Mouse (Mus musculus) brain, embryonic 14.5 days (tissue): ENCODE measurements around the gene March10. TPM values are rescaled to one million over a fixed set of nuclear protein-coding genes. Genes with fewer than 3 reads are reported as not detected.
A peak's percentile ranks its signal among the peaks of the same experiment; 100 is the strongest.

Experiments used
- DNase-seq: peaks from one replicate; pipeline ENCODE4 v3.0.0-alpha.2; 2011; ENCODE audit warnings: low read depth
- CTCF ChIP-seq: fragments of 200-500 bp; IDR thresholded peaks from 2 replicates; pipeline ENCODE4 v1.5.1; 2012; ENCODE audit warnings: inconsistent platforms, mild to moderate bottlenecking, moderate library complexity, borderline replicate concordance; ENCODE audit not compliant: insufficient read depth, insufficient read length; ENCODE audit errors: extremely low read depth
- POLR2A ChIP-seq: fragments of 200-500 bp; IDR thresholded peaks from 2 replicates; pipeline ENCODE4 v1.6.1; 2012; ENCODE audit warnings: mild to moderate bottlenecking, inconsistent platforms, borderline replicate concordance; ENCODE audit not compliant: poor library complexity, insufficient read depth, insufficient read length, severe bottlenecking; ENCODE audit errors: extremely low read depth
- polyA plus RNA-seq: library from polyadenylated mRNA; depleted of rRNA; stranded (reverse); fragments of >200 nt; gene quantifications from 2 replicates; pipeline ENCODE4 v1.2.3, GENCODE M21; 2012; rRNA removed

Gene March10
- polyA plus RNA-seq, result 0.14 and 0.29 TPM in 2 replicates

- TF ChIP-seq CTCF (no peak), POLR2A (no peak)
- DNase-seq, result peak; percentile 87
These were observed at the start of gene March10 for GRCm38 (mm10) chr11:105456497-105456907. TSS of gene March10 (minus strand) at chr11:105456735.

GRCm38 (mm10) chr11:105506322-105506721 is 49.8 kb upstream of the March10 start:
- no peak for DNase-seq
- TF ChIP-seq POLR2A (no peak), CTCF (no peak)

DNA sequence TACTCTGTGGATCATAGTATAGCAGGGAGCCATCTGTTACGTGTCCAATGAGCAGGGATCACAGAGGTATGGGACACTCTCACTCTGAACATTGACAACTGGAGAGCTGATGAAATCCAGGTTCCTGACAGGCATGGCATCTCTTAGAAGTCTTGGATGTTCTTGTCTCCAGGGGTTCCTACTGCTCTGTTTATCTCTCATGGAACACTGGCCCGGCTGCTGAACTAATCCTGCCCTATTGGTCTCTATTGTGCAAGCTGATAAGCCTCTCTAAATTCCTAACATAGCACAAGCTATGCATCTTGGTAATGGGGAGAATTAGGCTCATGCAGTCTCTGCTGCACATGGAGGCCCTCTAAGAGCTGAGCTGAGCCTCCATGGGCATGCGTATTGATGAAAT is 48.5 kb upstream of the March10 start:
- no peak for TF ChIP-seq POLR2A
- TF ChIP-seq CTCF, result no peak
- no peak for DNase-seq

DNA sequence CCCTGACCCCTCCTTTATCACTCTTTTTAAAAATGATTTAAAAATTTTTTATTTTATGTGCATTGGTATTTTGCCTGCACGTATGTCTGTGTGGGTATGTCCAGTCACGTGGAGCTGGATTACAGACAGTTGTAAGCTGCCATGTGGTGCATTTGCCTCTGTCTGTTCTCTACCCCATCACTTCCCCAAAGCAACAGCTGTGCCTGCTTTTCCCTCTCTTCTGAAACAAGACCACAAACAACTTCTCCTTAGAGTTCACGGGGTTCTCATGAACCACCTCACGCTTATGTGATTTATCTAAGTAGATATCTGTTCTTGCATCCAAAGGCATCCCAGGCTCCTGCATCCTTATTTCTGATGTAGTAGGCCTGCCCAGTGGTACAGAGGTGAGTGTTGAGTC is 45.8 kb upstream of the March10 start:
- TF ChIP-seq POLR2A, result no peak
- DNase-seq, result no peak

DNA sequence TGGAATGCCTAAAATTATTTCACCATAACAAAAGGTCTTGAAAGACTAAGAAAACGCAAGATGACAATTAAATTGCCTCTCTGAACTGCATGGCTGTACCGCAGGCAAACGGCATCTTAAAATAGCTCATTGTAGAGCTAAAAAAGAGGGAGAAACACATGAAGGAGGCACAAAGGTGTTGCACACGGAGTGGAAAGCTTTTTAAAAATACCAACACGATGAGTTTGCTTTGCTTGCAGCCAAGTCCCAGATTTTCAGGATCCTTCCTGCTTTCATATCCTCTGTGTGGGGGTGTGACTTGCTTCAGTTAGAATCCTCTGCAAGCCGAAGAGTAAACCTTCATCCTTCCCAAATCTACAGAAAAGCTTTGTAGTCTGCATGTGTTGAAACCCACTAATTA is 41.0 kb upstream of the March10 start:
- DNase-seq, result no peak
- TF ChIP-seq POLR2A, result no peak
- TF ChIP-seq CTCF, result no peak

DNA sequence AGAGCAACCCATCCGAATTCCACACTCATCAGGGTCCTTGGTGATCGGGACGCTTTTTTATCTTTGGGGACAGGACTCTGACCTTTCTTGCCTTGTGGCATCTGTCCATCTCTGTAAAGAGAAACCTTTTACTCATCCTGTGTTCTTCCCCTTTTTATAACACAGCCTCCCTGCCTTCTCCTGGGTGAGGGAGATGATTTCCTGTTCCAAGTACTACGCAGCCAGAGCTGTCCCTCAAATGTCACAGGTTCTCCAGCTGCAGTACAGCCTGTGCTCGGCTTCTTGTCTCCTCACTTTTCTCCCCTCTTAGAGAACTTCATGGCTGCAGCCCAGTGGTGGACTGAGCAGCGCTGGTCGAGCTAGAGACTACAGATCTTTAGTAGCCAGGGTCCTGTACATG is 40.1 kb upstream of the March10 start:
- no peak for TF ChIP-seq POLR2A
- TF ChIP-seq CTCF, result no peak
- DNase-seq, result no peak

DNA sequence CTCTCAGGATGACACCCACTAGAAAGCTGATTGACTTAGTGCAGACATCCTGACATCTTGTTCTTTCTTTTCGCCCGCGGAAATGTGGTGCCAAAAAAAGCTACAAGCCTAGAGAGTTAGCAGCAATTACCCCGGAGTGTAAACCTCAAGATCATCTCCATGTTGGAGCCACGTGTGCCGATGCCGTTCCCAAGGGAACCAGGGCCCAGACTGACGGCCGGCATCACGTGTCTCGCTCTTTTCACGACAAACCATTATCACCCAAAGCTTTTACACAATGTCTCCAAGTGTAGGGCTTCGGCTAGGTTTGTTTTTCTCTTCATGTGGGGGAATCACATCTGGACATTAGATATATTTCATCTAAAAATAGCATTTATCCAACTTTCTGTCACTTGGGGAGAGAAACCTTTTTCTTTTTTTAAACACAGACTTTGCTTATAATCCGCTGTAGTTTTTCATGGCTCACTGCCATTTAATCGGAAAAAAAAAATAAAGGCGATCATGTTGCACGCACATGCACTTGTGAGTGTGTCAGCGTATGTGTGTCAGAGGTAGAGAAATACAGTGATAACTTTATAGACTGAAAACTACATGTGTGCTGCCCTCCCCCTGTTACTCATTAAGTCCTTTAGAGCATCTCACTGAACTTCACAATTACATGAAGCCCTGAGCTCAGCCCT is 39.2 kb upstream of the March10 start:
- peak; percentile 55 for DNase-seq
- TF ChIP-seq POLR2A, result no peak

DNA sequence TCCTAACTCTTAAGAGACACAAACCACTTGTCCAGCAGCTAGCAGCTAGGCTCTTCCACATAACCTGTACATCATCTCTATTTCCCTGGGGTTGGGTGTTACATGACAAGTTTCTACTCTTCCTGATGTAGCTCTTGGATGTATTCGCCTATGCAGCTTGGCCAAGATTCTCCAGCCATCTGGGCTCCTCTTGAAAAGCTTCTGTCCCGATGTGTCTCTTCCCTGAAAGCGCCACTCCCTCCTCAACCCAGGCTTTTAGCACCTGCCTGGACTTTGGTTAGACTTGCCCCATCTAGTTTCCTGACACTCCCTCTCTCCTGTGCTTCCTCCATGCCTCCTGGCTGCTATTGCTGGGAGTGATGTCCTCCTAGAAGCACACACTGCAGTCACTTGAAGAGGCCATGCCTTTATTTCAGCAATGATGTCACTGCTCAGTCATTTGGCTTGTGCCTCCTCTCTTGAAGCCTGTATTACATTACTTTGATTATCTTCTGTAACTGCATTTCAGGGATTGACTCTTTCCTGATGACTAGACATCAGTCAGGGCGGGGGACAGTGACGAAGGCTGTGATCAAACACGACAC is 38.3 kb upstream of the March10 start:
- DNase-seq, result no peak
- TF ChIP-seq CTCF (no peak), POLR2A (no peak)

- no peak for TF ChIP-seq CTCF
- no peak for TF ChIP-seq POLR2A
- DNase-seq, result no peak
These were observed 35.9 kb upstream of the March10 start for GRCm38 (mm10) chr11:105492392-105492791.

DNA sequence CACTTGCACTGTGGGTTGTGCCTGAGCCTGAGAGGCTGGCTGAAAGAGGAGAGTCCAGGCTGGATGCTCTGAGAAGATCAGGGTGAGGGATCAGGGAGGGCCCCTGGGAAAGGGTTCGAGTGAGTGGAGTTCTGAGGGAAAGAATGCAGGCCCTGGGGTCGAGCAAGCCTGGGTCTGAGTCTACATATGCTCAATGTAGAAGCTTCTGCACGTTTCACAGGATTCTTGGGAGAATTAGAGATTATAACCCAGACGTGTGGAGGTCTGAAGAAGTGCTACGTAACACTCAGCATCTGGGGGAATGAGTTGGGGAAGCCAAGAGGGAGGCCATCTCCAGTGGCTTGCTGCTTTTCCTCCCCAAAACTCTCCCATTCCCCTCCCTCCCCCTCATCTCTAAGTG is 34.4 kb upstream of the March10 start:
- no peak for TF ChIP-seq POLR2A
- no peak for TF ChIP-seq CTCF
- no peak for DNase-seq

DNA sequence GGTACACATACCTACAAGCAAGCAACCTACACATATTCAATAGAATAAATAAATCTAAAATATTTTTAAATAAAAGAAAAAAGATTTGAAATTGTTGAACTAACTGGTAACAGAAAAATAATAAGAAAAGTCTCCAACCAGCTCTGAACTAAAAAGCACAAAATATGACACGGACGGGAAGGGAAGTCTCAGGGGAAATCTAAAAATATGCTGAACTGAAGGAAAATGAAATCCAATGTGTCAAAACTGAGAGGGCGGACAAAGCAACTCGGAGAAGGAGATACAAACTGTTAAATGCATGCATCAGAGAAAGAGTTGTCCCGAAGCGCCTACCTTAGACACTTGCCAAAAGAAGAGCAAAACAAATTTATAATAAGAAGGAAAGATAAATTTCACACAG is 28.9 kb upstream of the March10 start:
- no peak for DNase-seq
- TF ChIP-seq CTCF, result no peak
- TF ChIP-seq POLR2A, result no peak

DNA sequence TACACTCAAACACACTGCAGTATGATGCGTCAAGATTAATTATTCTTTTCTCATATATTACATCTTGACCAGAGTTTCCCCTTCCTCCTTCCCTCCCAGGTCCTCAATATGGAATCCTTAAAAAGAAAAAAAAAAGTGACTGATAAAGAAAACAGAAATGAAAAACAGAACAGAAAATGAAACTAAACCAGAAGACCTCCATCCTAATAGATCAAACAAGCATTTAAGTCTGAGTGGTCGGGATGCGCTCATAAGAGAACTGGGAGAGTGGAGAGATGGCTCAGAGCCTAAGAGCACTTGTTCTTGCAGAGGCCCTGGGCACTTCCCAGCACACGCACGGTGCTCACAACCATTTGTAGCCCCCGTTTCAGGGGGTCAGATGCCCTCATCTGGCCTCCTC is 28.5 kb upstream of the March10 start:
- no peak for DNase-seq

GRCm38 (mm10) chr11:105482747-105483146 is 26.2 kb upstream of the March10 start:
- DNase-seq, result no peak
- TF ChIP-seq POLR2A (no peak), CTCF (no peak)

More for the DNA sequence above, 28.5 kb upstream of the March10 start:
- TF ChIP-seq POLR2A, result no peak
- TF ChIP-seq CTCF, result no peak
